Mouse (Mus musculus) MN1 (cell line): ENCODE data around the gene BC037034.
A peak's percentile ranks its signal among the peaks of the same experiment; 100 is the strongest.
"Not testable (repeated sequence)": the region's sequence is repeated elsewhere in the genome, so short reads cannot be mapped to it uniquely, and the experiment has no call there.

ENCODE experiments used
- DNase-seq: peaks from one replicate; pipeline ENCODE4 v3.0.0-alpha.2; 2016; ENCODE audit warnings: low spot score

BC037034 gene

GRCm38 (mm10) chr5:138262001-138262400 lies 1.8 kb downstream of the BC037034 start:
- no peak for DNase-seq

GRCm38 (mm10) chr5:138260834-138261233 lies 3.0 kb downstream of the BC037034 start:
- DNase-seq, result no peak

DNA sequence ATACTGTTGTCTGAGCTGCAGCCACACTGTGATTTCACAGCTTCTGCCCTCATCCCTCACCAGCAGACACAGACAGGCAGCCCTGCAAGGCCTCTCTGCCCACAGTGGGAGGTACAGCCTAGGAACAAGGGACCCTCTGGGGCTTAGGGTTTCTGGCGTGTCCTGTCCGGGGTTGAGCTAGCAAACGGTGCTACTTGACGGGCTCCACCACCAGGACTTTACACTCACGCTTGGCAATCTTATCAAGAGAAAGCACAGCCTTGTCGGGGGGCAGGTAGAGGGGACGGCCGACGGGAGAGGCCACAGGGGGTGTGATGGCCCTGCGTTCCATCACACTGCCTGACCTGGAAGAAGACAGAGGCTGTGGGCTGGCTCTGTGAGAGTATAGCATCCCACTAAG lies 3.8 kb downstream of the BC037034 start:
- DNase-seq, result no peak

DNA sequence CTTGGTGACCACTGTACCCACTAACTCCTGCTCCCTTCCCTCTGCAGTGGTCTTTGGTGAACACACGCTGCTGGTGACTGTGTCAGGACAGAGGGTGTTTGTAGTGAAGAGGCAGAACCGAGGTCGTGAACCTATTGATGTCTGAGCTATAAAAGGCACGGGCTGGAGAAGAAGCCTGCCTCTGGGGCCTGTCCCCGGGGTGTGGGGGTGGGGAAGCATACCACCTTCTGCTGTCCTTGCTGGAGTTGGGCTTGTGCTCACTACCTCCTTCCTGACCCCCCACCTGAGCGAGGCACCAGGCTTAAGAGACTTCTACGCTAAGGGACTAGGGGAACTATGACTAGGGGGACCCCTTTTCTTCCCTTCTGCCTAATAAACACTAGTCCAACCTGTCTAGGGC lies 4.8 kb downstream of the BC037034 start:
- DNase-seq, result no peak

- DNase-seq, result no peak
Observed at GRCm38 (mm10) chr5:138258542-138258941, 5.3 kb downstream of the BC037034 start.

- DNase-seq, result no peak
Observed at GRCm38 (mm10) chr5:138258078-138258477, 5.8 kb downstream of the BC037034 start.

DNA sequence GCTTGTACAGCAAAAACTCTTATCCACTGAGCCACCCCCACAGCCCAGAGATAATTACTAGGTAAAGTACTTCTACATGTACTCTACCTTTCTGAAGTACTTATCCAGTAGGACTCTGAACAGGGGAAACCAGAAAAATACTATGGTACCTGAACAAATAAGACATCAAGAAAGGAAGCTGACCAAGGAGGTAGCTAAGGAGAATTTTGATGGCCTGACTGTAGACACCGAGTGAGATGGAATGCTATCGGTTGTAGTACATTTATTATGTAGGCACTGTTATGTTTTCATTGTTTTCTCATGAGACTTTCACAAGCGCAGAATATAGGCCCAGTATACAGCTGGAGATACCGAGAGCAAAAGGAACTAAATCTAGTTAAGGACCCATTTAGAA lies 6.3 kb downstream of the BC037034 start:
- DNase-seq, result no peak

DNA sequence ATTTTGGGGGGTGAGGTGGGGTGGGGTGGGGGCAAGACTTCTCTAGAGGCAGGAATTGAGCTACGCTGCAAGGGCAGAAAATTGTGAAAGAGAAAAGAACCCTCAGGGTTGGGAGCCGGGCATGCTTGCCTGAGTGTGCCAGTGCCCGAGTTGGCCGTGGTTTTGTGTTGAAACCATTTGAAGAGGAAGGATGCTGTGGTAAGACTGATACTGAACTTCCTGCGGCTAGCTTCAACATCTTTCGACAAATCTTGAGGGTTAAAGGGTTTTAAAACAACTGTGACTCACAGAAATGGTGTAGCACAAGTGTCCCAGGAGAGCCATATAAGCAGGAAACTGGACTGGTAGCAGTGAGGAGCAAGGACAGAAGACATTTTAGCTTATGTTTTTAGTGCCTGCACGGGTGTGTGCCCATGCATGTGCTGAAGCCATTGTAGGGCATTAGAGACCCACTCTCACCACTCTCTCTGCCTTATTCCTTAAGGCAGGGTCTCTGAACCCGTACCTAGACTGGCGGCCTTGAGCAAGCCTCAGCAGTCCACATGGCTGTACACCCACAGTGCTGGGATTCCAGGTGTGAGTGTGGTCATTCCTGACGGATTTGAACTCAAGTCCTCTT lies 6.8 kb downstream of the BC037034 start:
- DNase-seq, result no peak

GRCm38 (mm10) chr5:138256094-138256467 lies 7.8 kb downstream of the BC037034 start:
- DNase-seq, result no peak

DNA sequence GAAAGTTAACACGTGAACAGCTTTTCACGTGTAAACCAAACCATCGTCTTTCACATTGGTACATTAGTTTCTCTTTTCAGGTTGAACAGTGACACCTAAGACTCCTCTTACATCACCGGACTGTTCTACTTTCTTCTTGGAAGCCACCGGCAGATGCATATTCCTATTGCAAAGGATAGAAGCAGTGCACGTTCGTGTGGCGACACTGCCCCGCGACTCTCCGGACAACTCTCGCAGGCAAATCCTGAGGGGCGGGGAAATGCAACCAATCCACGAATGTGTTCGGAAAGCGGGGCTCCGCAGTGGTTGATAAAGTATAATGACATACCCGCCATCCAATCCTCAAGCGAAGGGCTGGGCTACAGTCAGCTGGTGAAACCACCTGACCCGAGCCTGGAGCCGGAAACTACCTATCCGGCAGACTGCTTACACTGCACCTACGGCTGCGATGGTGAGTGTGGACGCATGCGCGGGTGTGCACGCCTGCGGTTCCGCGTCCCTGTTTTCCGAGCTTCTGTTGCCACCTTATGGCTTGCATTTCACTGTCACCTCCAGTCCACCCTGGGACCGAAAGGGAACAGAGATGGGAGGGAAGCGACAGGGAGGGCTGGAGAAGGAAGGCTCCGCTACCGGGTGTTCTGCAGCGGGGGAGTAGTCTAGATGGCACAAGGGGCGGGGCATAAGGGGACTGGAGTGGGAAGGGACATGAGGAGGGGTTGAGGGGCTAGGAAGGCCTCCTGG lies 8.3 kb downstream of the BC037034 start, which contains the start of gene Lamtor4:
Lamtor4 (plus strand) TSS at position 130 of the 741 bp plus-strand sequence.
- peak; percentile 97 for DNase-seq

DNA sequence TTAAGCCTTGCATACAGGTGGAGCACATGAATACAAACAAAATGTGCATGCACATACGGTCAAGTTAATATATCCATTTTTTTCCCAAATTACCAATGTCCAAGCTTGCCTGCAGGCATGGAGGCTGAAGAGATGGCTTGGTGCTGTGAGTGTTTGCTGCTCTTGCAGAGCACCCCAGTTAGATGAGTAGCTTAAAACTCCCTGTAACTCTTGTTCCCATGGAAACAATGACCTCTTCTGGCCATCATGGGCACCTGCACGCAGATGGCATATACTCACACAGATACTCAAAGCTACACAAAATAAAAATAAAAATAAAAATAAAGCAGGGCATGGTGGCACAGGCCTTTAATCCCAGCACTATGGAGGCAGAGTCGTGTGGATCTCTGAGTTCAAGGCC lies 10.8 kb downstream of the BC037034 start:
- no peak for DNase-seq

- DNase-seq, result no peak
Observed at GRCm38 (mm10) chr5:138251144-138251543, 12.7 kb downstream of the BC037034 start.

DNA sequence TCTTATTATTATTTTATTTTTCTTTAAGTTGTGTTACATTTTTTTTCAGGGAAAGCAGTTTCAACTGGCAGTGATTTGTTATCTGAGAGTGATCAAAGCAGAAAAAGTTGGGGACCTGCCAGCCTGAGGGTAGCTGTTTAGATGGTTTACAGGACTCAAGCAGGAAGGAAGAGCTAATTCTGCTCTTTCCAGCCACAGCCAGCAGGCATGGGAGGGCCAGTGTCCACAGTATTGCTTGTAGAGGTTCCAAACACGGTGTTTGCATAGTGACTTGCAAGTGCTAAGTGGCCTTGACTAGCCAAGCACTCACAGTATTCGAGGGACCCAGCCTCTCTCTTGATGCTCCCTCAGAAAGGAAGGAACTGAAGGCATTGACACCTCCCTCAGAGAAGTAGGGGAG lies 22.3 kb downstream of the BC037034 start:
- DNase-seq, result no peak

GRCm38 (mm10) chr5:138234224-138234623 lies 29.6 kb downstream of the BC037034 start:
- no peak for DNase-seq

- DNase-seq, result no peak
Observed at GRCm38 (mm10) chr5:138233778-138234177, 30.1 kb downstream of the BC037034 start.

GRCm38 (mm10) chr5:138229511-138229910 lies 34.3 kb downstream of the BC037034 start:
- no peak for DNase-seq

- DNase-seq, result no peak
Observed at GRCm38 (mm10) chr5:138228026-138228425, 35.8 kb downstream of the BC037034 start.

- DNase-seq, result no peak
Observed at GRCm38 (mm10) chr5:138227367-138227766, 36.5 kb downstream of the BC037034 start.

- DNase-seq, result no peak
Observed at GRCm38 (mm10) chr5:138226491-138226890, 37.3 kb downstream of the BC037034 start.

GRCm38 (mm10) chr5:138225700-138226099 lies 38.1 kb downstream of the BC037034 start, which contains the start of gene Nxpe5:
Gene Nxpe5 (plus strand): TSS chr5:138225898.
- DNase-seq, result no peak

GRCm38 (mm10) chr5:138223287-138223686 lies 40.5 kb downstream of the BC037034 start:
- no peak for DNase-seq

- DNase-seq, result peak; percentile 51
Observed at GRCm38 (mm10) chr5:138222111-138222510, 41.7 kb downstream of the BC037034 start.

DNA sequence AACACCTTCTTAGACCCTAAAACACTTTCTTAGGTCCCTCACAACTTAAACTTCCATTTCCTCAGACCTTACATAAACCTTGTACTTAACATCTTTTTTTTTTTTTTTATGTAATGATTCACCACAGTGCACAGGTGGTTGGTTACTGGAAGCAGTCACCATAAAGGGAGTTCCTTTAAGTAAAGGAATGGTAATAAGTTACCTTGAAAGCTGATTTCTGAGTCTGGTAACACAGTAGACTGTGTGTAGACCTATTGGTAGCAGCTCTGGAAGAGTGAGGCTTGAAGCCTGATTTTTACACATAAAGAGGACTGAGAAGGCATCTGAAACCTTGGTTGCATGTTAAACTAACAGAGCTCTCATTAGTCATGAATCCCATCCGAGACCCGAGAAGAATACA lies 44.0 kb downstream of the BC037034 start:
- DNase-seq, result no peak

DNA sequence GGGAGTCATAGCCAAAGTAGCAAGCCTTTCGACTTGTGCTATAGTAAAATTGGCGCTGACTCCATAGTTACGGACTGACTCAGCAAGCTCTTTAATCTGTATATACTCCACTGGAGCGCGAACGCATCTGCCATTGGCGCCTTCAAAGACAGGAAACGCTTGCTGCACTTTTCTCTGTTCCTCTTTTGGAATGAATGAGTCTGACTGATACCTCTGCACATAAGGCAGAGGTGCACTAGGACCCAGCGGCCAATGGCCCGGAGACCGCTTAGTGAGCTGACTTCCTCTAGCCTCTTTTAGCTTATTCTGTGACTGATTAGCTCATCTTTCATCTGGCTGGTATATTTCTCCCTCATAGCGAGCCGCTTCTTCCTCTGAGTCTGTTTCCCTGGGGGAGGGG lies 47.2 kb downstream of the BC037034 start:
- DNase-seq, result not testable (repeated sequence)
